Mouse (Mus musculus) neutrophil, adult 5-6 weeks (primary cell): Measurements from ENCODE around the gene Gp1bb. TPM values are rescaled to one million over a fixed set of nuclear protein-coding genes. Genes with fewer than 3 reads are reported as not detected.

ENCODE experiments used
- ATAC-seq: fragments of 151-379, 151-347 bp; 2 replicates; pipeline ENCODE4 v1.8.0; 2017; ENCODE audit warnings: mild to moderate bottlenecking, moderate TSS enrichment; ENCODE audit not compliant: insufficient number of reproducible peaks, poor library complexity, low FRiP score, severe bottlenecking; ENCODE audit errors: extremely low read depth
- total RNA-seq: library from RNA; stranded (forward); fragments of 200-1000 nt; gene quantifications from 2 replicates; pipeline ENCODE4 v1.2.3, GENCODE M21; 2017

Gp1bb gene
- total RNA-seq, 1 experiment from 2014 or later: 4.8 TPM

DNA sequence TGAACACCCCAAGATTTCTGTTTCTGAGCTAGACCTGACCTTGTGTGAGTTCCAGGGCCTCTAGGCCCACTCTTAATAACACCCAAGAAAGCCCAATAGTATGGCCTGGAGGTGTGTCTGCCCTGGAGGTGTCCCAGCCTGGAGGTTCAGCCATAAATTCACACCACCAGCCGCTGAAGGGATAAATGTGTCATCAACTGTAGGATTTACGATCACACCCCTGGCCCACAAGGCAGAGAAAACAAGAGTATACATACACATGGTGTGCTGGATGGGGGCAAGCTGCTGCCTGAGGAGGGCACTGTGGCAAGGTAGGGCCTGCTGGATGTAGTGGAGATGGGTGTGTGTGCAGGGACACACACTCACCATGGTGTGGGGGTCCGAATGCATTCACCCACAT, 8.9 kb downstream of the Gp1bb start:
- no peak for ATAC-seq

DNA sequence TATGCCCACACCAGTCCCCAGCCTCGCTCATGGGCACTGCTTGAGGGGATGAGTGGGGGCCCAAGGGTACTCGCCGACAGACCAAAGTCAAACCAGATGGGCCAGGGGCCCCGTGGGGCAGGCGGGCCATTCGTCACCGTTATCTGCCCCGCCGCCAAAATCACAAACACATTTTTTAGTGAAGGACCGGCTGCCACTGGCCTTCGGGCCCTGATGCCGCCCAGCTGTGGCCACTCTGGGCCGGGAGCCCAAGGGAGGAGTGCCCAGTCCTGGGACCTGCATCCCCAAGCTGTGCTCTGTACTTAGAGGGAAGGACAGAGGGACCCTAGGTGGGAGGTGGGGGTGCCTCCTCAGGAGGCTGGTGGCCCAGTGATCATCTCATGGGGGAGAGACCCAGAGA, 10.5 kb downstream of the Gp1bb start:
- no peak for ATAC-seq

DNA sequence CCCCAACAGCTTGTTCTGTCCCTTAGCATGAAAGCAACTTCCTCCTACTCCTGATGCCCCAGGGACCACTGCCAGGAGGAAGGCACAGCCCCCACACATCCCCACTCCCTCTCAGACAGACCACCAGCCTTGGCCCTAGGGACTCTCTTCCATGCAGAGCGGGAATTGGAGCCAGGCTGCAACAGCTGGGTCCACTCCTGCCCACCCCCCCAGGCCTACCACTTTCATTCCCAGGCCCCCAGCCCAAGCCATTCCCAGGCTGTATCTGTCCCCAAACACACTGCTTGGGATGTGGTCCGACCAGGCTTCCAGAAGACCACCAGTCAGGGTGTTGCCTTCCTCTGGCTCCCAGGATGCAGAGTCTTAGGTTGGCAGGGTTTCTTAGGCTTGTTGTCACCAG, 13.1 kb downstream of the Gp1bb start:
- no peak for ATAC-seq

DNA sequence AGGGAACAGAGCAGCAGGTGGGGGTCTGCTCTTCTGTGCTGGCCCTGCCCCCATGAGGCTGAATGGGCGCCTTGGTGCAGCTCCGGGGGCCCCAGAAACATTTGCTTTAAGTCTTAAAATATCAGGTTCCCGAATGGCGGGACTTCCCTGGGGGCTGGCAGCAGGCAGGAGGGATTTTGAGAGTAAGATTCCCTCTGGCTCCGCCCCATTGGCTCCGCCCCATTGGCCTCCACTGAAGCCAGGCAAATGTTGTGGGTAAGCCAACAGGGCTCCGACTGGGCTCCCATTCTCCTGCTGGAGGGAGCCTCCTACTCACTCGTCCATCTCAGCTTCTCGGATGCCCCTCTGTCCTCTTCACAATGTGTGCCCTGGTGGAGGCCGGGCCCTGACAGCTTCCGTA, 14.0 kb downstream of the Gp1bb start:
- no peak for ATAC-seq

DNA sequence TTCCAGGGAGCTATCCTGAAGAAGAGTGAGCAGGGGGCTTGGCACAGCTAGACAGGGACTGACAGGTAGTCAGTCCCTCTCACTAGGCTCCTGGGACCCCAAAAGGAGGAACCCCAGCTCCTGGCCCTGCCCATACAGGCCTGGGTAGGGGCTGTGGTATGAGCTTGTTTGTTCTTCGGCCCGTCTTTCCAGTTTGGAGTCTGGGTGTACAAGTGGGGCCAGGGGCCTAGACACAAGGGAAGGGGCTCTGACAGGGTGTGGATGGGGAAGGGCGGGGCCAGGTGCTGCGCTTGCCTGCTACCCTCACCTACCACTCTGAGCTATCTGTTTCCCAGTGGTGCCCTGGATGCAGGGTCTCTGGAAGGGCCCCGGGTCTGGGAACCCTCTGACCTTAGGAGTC, 16.5 kb downstream of the Gp1bb start:
- ATAC-seq: no peak

DNA sequence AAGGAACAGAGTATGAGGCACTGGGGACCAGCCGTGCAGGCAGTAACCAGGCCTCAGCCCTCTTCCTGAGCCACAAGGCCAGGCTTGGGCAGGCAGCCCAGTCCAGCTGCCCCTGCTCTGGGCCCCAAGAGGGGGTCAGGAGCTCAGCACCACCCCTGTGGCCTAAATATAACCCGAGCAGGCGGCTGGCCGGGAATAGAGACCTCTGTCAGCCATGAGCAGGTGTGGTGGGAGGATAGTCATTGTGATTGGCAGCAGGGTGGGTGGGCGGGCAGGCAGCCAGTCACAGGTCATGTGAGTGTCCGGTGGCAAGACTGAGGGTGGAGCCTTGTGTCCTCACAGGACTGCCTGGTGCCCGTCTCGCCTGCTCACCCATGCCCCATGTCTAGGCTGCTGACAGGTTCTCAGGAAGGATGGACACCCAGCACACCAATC, 17.9 kb downstream of the Gp1bb start:
- ATAC-seq: no peak

DNA sequence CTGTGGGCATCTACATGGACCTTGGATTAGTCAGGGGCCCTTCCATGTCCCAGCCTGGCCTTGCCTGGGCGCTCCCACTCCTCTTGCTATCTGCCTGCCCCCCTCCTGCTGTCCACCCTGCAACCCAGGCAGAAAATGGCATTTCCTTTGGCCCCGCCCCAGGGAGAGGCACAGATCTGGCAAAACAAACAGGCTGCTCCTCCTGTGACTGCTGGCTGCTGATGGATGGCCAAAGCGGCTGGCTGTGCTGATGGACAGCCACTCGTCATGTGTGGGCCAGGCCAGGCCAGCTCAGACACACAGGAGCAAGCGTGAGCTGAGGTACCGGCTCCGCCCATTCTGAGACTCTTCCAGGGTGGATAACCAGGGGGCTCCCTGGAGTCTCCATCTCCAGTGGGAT, 20.8 kb downstream of the Gp1bb start:
- ATAC-seq: no peak

DNA sequence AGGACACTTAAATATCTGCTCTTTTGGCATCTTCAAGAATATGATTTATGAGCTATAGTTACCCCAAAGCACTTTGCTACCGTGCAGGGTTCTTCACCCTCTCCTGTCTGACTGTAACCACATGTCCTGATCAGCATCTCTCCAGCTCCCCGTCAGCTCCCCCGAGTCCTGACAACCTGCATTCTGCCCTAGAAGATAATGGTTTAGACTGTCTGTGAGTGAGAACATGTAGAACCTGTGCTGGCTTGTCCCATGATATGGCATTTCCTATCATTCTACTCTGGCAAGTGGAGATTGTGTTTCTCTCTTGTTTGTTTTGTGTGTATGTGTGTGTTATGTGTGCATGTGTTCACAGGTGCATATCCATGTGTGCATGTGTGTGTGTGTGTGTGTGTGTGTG, 24.2 kb downstream of the Gp1bb start:
- no peak for ATAC-seq

DNA sequence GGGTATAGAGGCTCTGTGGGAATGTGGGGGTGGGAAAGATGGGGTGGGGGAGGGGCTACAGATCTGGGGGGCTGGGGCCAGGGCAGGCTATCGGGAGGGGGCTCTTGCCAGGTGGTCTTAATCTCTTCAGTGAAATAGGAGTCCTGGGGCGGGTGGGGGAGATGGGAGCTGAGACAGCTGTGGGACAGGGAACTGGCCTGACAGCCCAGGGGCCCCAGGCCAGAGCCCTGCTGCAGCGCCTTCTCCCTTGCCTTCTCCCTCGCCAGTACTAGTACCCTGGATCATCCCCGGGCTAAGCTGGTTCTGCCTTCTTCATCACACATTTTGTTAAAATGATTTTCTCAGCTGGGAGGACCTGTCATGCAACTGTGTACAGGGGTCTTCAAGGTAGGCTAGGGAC, 25.9 kb downstream of the Gp1bb start:
- ATAC-seq: no peak

DNA sequence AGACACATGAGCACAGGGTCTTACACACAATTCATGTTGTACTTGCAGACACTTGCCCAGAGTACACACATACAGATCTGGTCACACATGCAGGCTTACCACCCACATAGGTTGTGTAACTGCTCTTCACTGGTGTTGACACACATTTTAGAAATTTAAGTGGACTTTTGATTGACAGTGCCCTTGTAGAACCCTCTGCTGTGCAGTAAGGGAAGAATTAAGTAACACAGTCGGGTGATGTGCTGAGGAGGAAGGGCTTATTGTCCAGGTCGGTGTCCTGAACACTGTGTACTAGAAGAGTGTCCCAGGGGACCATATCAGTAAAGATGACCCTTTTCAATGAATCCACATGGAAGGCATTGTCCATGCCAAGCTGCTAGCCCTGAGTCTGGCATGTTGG, 28.3 kb downstream of the Gp1bb start:
- ATAC-seq: no peak

DNA sequence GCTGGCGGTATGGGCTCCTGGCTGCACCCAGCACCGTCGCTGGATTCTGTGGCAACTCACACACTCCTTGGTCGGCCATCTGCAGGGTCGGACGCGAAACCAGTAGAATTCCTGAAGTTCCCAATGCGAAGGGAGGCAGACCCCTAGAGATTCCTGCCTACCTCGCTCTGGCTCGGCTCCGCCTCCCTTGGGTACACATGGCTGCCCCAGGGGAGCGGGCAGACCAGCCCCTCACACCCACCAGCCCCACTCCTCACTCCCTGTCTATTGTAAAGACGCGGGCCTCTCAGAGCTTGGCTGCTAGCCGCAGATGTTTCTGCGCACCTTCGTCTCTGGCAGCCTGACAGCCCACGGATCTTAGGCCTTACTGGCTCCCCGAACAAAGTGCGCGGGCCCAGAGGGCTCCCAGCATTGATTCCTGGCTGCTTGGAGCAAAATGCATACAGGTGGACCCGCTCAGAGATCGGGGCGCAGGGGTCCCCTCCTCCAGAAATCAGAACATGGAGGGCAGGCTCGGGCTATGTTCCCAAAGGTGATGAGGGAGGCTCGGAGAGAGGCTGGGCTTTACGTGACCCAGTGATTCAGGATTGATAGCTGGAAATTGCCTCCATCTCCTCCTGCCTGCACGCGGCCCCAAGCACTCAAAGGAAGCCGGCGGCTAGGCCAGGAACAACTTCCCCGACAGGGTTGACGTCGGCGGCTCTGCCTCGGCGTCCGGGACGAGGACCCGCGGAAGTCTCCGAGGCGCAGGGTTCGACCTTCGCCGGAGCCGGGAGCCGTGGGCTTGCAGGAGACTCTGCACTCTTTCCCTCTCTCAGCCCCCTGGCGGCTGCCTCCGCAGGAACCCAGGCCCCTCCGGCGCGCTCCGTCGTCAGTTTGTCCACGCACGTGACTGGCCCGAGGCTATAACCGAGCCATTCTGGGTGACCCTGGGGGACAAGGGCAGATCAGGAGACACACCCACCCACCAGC, 30.9 kb downstream of the Gp1bb start:
- no peak for ATAC-seq

DNA sequence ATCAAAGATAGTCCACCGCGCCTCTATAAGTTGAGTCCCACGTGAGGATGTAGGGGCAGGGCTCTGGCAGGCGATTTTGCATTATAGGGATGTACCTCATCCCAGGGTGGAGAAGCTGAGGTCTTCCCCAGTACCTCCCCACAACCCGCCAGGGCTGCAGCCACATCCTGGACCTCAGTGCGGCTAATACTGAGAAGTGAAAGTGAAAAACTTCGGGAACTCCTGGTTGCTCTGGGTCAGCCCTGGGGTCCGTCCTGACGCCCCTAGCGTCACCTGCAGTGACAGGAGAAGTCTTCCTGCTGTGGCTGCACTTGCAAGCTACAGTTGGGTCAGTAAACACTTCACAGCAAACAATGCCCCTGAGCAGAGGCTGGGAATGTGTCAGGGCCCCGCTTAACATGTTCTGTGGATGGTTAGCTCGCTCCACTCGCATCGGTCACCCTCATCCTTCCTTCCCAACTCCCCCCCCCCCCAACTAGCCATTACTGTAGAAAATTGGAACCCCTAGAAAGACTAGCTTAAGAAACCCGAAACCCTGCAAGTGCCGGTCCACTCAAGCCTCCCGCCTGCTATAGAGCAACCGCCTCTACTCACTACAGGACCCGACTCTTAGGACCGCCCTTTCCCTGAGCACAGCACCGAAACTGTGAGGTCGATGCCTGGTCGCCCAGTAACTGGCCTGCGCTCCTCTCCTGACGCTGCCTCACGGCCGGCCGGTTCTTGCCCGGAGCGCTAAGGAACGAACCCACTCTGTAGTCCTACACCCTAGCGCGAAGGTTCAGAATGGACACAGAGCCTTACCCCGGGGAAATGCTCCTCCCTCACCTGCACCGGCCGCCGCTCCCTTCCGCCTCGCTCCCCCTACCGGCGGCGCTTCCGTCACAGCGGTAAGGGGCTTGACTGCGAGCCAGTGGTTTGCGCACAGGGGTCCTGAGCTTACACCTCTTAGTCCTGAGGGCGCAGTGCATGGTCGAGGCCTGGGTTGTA, 32.1 kb downstream of the Gp1bb start, which contains the start of gene Tbx1:
Tbx1 (minus strand) TSS at position 868 of the 987 bp plus-strand sequence.
- no peak for ATAC-seq

DNA sequence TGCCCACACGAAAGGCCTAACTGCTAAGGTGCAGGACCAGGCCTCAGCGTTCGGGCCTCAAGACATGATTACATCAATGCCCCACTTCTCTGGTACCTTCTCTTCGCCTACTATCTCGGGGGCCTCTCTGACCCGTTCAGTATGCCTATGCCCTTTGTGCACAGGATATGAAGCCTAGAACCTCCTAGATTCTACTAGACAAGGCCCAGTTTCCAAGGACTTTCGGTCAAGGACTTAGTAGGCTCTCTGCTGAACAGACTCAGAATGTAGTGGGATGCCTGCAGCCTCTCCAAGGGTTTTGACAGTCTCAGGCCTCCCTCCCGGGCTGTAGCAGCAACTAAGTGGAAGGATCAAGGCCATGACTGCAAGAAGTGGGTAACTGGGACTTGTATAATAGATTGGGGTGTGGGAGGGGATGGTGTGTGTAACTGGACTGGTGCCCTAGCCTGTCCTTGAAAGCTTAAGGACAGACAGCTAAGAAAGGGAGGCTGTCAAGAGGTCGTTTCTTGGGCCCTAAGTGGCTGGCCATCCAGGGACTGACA, 33.1 kb downstream of the Gp1bb start:
- ATAC-seq: no peak

DNA sequence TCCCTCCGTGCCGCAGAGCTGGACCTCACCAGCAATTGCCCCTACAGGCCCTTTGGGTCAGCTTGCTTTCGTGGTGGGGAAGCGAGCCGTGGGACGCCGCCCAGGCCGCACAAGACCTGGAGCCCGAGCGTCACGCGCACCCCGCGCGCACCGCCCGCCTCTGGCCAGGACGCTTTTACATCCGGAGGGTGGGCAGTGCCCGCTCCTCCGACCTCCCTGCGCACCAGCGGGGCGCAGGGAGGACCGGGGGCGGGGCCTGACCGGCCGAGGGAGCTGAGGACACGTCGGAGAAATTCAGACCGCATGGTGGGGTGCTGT, 33.5 kb downstream of the Gp1bb start:
- ATAC-seq: no peak

DNA sequence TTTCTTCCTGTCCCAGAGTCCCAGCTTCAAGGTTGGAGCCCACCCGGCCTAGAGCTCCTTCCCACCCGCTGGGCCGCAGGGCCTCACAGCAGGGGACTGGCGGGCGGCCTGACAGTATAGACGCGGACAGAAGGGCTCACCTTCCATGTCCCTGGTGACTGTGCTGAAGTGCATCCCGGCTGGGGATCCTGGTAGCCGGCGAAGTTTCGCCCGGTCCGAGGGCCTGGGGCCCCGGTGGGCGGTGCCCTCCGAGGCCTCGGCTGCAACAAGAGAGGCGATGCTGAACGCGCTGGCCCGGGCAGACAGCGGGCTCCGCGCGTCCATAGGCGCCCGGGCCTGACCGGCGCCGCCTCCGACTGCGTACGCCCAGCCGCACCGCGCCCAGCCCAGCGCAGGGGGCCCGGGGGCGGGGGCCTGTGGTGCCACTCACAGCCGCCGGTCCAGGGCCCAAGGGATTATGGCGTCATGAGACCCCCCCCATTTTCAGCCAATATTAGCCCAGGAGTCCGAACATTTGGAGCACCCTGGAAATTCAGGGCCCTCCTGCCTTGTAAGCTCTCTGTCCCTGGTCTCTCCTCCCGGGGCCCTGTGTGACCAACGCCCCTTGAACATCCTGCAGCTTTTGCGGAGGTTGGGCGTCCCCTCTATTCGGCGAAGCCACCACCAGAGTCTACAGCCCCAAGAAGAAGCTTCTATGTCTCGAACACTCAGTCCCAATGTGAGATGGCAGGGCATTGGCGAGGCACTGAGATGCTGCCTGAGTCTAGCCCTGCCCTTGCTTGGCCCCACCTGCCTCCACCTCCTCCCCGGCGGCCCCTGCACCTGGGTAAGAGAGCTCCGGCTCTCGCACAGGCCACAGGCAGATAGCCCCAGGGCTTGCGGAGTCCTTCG, 34.1 kb downstream of the Gp1bb start:
- no peak for ATAC-seq

DNA sequence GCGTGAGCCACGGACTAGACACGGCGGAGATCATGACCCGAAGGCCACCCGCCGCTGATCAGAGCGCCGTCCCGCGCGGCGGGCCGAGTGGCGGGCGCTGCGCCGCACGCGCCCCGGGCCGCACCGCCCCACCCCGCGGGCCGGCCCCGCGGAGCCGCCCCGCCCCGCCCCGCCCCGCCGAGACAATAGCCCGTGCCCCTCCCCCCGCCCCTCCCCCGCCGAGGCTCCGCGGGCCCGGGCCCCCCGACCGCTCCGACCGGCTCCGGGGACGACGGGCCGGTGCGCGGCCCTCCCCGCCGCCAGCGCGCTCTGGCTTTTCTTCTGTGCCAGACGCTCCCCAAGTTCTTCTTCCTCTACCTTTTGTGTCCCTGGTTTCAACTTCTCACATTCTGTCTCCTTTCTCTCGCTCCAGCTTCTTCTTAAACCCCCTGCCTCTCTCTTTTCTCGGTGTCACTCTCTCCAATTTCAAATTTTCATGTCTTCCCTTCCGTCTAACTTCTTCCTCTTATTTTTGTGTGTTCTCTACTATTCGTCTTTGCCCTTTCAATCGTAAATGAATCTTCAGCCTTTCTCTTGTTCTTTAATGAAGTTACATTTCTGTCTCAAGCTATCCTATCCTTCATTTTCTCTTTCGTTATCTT, 35.2 kb downstream of the Gp1bb start:
- ATAC-seq: no peak

DNA sequence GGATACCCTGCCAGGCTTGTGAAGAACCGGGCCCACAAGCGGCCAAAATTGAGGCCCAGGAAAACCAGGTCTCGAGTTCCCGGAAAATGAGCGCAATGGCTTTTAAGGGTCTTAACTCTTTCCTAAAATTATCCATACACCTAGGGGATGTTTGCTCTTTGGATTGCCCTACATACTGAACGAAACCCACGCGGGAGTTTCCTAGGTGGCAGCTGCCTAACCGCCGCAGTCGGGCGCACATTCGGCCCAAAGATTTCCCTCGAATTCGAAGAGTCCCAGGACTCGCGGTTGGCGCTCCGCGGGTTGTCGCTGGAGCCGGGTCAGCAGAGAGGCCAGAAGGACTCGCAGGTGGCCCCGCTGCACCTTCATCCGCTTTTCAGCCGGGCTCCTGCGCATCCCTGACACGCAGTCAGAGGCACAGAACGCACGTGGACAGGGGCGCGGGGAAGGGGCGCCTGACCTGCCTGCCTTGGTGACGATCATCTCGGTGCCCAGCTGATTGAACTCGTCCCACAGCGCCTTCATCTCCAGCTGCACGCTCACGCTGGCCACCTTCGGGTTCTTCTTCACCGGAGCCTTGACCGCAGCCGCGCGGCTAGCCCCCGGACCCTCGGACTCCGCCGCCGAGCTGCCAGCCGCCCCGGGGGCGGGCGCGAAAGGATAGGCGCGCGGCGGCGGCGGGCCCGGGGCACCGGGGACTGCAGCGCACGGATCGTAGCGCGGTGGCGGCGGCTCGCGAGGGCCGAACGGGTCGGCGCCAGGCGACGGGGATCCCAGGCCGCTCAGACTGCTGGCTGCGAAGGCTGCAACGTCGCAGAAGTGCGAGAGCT, 35.9 kb downstream of the Gp1bb start:
- ATAC-seq: no peak
